Mouse (Mus musculus) kidney, adult 18-20 months (tissue): ENCODE data around the gene Try5.
"Not testable (repeated sequence)": the region's sequence is repeated elsewhere in the genome, so short reads cannot be mapped to it uniquely, and the experiment has no call there.

ENCODE experiments used
- DNase-seq: peaks from one replicate; pipeline ENCODE4 v3.0.0; 2021

Gene Try5

GRCm38 (mm10) chr6:41316741-41317140 is at the start of gene Try5:
Gene Try5, minus strand, starts transcription at chr6:41316841.
- DNase-seq: not testable (repeated sequence)

GRCm38 (mm10) chr6:41353932-41354331 is 37.3 kb upstream of the Try5 start, which contains the start of gene Try10:
Gene Try10, plus strand, starts transcription at chr6:41354105.
- DNase-seq: no peak

- no peak for DNase-seq
Observed at GRCm38 (mm10) chr6:41301969-41302368, 14.7 kb downstream of the Try5 start, which contains the start of gene Try4. Gene Try4, plus strand, starts transcription at chr6:41302269.

GRCm38 (mm10) chr6:41298255-41298654 is 18.4 kb downstream of the Try5 start:
- no peak for DNase-seq

- no peak for DNase-seq
Observed at GRCm38 (mm10) chr6:41266140-41266539, 50.5 kb downstream of the Try5 start.

- DNase-seq: no peak
Observed at GRCm38 (mm10) chr6:41262796-41263195, 53.8 kb downstream of the Try5 start.
